Mouse (Mus musculus) adrenal gland, postnatal 4 days (tissue): ENCODE measurements around the gene Olfr1130. TPM values are rescaled to one million over a fixed set of nuclear protein-coding genes. Genes with fewer than 3 reads are reported as not detected.
"Not testable (repeated sequence)": the region's sequence is repeated elsewhere in the genome, so short reads cannot be mapped to it uniquely, and the experiment has no call there.

Experiments
- DNase-seq, 2 experiments: peaks; one replicate each; pipeline ENCODE4 v3.0.0; 2021 to 2022; ENCODE audit warnings: low spot score in 2 of 2, mixed read lengths in 2 of 2
- long read RNA-seq, 2 experiments: library from polyadenylated mRNA; stranded (forward); transcript quantifications; one replicate each; pipeline ENCODE4 v2.0.0; 2021
- total RNA-seq, 2 experiments: library from RNA; stranded (reverse); gene quantifications; 2 replicates each; pipeline ENCODE4 v1.2.3; 2021

Gene Olfr1130
- not detected for total RNA-seq
- long read RNA-seq, experiment 1, result 0 reads
- long read RNA-seq, experiment 2, result 0 reads

DNA sequence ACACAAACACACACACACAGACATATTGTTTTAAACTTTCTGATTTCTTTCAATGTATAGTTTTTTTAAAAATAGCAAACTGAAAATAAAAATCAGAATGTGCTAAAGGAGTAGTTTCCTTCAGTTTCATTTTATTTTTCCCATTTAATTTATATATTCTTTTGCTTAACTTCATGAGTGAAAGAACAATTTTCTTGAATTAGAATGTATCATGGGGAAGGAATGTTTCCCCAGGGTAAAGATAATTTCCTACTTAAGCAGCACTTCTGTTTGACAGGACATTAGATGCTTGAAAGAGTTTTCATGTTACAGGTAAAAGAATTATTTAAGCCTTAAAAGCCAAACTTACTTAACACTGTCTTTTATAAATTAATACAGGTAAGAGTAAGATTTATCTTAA, at the start of gene Olfr1130:
Olfr1130 (plus strand) TSS at position 301 of the 400 bp plus-strand sequence.
- DNase-seq, result not testable (repeated sequence)

DNA sequence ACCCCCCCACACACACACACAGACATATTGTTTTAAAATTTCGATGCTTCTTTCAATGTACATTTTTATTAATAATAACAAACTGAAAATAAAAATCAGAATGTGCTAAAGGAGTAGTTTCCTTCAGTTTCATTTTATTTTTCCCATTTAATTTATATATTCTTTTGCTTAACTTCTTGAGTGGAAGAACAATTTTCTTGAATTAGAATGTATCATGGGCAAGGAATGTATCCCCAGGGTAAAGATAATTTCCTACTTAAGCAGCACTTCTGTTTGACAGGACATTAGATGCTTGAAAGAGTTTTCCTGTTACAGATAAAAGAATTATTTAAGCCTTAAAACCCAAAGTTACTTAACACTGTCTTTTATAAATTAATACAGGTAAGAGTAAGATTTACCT, 32.4 kb upstream of the Olfr1130 start, which contains the start of gene Olfr1129:
Olfr1129 (plus strand) TSS at position 301 of the 400 bp plus-strand sequence.
- DNase-seq, result not testable (repeated sequence)

DNA sequence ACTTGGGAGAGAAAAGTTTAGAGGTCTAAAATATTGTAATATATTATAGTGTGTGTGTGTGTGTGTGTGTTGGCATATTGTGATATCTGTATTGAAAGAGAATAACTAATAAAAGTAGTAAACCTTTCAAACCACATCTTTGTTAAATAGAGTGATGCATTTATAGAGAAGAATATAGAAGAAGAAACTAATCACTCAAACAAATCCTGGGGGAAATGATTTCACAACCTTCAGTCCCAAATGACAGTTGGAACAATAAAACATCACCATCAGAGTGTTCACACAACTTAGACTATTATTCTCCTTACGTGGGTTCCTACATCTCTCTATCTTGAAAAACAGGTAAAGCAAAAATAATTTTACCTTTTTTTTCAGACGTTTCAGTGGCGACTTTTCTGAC, 20.8 kb downstream of the Olfr1130 start, which contains the start of gene Olfr1131:
Olfr1131 (plus strand) TSS at position 301 of the 400 bp plus-strand sequence.
- no peak for DNase-seq

DNA sequence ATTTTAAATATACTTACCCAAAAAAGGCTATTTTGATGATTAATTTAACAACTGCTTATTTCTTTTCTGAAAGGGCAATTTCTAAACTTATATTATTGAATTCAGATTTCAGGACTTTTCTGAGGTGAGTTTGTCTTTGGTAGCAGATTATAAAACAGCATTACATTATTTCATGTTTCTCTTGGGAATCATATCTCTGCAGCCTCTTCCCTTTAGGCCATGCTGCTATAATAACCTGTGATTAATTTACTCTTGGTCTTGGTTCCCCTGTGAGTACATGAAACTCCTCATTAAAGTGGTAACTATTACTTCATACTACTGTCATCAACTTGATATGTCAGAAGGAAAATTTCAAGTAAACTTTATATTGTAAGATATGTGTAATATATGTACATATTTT, 31.4 kb downstream of the Olfr1130 start, which contains the start of gene Olfr1132:
Olfr1132 (minus strand) TSS at position 101 of the 400 bp plus-strand sequence.
- no peak for DNase-seq

DNA sequence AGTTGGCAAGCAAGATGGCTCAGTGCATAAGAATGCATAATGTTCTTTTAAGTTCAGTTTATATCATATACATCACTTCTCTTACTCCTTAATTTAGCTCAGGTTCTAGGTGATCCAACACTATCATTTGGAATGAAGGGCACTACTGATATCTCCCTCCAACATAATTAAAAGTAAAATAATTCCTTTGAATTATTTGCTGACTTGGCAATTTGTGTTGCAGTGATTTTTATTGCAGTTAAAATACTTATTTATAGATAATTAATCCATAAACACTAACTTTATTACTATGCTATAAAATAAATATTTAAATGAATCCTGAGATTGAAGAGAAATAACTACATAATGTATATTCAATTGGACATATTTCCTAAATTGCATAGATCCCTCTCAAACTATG, 36.4 kb downstream of the Olfr1130 start:
- no peak for DNase-seq

DNA sequence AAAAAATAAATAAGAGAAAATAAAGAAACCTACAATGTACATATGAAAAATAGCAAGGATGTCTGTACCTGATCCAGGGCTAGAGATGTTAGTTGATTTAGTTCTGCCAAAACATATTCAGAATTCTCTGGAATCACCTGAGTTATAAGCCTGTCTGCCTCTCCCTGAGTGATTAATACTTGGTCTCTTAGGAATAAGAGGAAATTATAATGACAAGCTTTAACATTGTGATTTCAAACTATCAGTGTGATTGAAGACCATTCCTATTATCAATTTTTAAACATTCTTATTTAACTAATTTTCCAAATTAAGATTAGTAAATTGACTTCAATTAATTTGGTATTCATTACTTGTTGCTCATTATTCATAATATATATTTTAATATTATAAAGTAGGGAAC, 41.3 kb downstream of the Olfr1130 start, which contains the start of gene Olfr1133:
Olfr1133 (minus strand) TSS at position 101 of the 400 bp plus-strand sequence.
- DNase-seq, result no peak

DNA sequence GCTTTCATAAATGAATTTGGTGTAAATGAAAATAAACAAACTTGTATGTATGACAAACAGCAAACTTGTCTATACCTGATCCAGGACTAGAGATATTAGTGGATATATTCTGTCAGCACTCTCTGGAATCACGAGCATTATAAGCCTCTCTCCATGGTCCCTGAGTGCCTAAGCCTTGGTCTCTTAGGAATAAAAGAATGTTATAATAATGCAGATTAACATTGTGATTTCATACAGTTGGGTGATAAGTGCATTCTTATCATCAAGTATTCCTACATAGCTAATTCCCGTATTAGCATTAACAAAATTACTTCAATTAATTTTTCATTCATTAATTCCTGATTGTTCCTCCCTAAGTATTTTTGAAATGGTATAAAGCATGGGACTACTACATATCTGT, 52.3 kb downstream of the Olfr1130 start, which contains the start of gene Olfr1134:
Olfr1134 (minus strand) TSS at position 101 of the 400 bp plus-strand sequence.
- no peak for DNase-seq

Other genes with a start within 250 kb of the Olfr1130 start
- gene Olfr1121, start 236.3 kb upstream of the Olfr1130 start, total RNA-seq, result not detected
- under 1 TPM in 1 of 2 experiments, not detected in 1; 0.06 TPM for gene Olfr1122, start 220.4 kb upstream of the Olfr1130 start, total RNA-seq
- gene Olfr1123, start 189.6 kb upstream of the Olfr1130 start, total RNA-seq, result not detected
- gene Olfr1124, start 175.9 kb upstream of the Olfr1130 start, total RNA-seq, result not detected
- gene Olfr1126, start 152.2 kb upstream of the Olfr1130 start, total RNA-seq, result not detected
- gene Pramel7, start 109.1 kb upstream of the Olfr1130 start, total RNA-seq, result not detected
- gene Pramel6, start 99.6 kb upstream of the Olfr1130 start, total RNA-seq, result not detected
- not detected for gene Olfr153, start 74.4 kb upstream of the Olfr1130 start, total RNA-seq
- gene Olfr1128, start 60.7 kb upstream of the Olfr1130 start, total RNA-seq, result not detected
- not detected for gene Olfr1129, start 32.3 kb upstream of the Olfr1130 start, total RNA-seq
- not detected for gene Olfr1131, start 20.9 kb downstream of the Olfr1130 start, total RNA-seq
- gene Olfr1132, start 31.3 kb downstream of the Olfr1130 start, total RNA-seq, result not detected
- gene Olfr1133, start 41.2 kb downstream of the Olfr1130 start, total RNA-seq, result not detected
- not detected for gene Olfr1134, start 52.2 kb downstream of the Olfr1130 start, total RNA-seq
- gene Olfr1135, start 67.5 kb downstream of the Olfr1130 start, total RNA-seq, result not detected
- not detected for gene Olfr1136, start 87.7 kb downstream of the Olfr1130 start, total RNA-seq
- not detected for gene Olfr1137, start 107.0 kb downstream of the Olfr1130 start, total RNA-seq
- not detected for gene Olfr1138, start 133.8 kb downstream of the Olfr1130 start, total RNA-seq
- gene Olfr1140, start 137.5 kb downstream of the Olfr1130 start, total RNA-seq, result not detected
- not detected for gene Olfr1141, start 147.8 kb downstream of the Olfr1130 start, total RNA-seq
- not detected for gene Olfr152, start 173.3 kb downstream of the Olfr1130 start, total RNA-seq
- gene Olfr1143, start 194.4 kb downstream of the Olfr1130 start, total RNA-seq, result not detected
- gene Olfr1145, start 203.6 kb downstream of the Olfr1130 start, total RNA-seq, result not detected
- gene Olfr1148, start 224.3 kb downstream of the Olfr1130 start, total RNA-seq, result not detected
- gene Olfr1150-ps1, start 237.8 kb downstream of the Olfr1130 start, total RNA-seq, result not detected
- not detected for gene Olfr1151, start 249.7 kb downstream of the Olfr1130 start, total RNA-seq